Mouse (Mus musculus) embryonic facial prominence, embryonic 13.5 days (tissue): Measurements from ENCODE around the gene Atf7ip. TPM values are rescaled to one million over a fixed set of nuclear protein-coding genes. Genes with fewer than 3 reads are reported as not detected.

Source experiments
- ATAC-seq: fragments of 200-750 bp; cut with Nextera tagmentation; 2 replicates; pipeline ENCODE4 v1.8.0; 2017; ENCODE audit warnings: low read depth; ENCODE audit not compliant: insufficient number of reproducible peaks, insufficient read depth, low FRiP score, low TSS enrichment
- H3K27ac ChIP-seq: fragments of 300-500 bp; sonication (generic); 2 replicates; pipeline ENCODE4 v1.5.1; 2015; ENCODE audit warnings: moderate library complexity, mild to moderate bottlenecking, inconsistent platforms
- H3K27me3 ChIP-seq: fragments of 300-500 bp; sonication (generic); 2 replicates; pipeline ENCODE4 v1.6.1; 2015; ENCODE audit warnings: mild to moderate bottlenecking, inconsistent platforms
- H3K36me3 ChIP-seq: fragments of 300-500 bp; sonication (generic); 2 replicates; pipeline ENCODE4 v1.6.1; 2015; ENCODE audit warnings: mild to moderate bottlenecking, inconsistent platforms
- H3K4me1 ChIP-seq: fragments of 300-500 bp; sonication (generic); 2 replicates; pipeline ENCODE4 v1.6.1; 2015; ENCODE audit warnings: inconsistent platforms
- H3K4me2 ChIP-seq: fragments of 300-500 bp; sonication (generic); 2 replicates; pipeline ENCODE4 v1.6.1; 2015; ENCODE audit warnings: moderate library complexity, mild to moderate bottlenecking, inconsistent platforms
- H3K4me3 ChIP-seq: fragments of 300-500 bp; sonication (generic); 2 replicates; pipeline ENCODE4 v1.5.1; 2015; ENCODE audit warnings: mild to moderate bottlenecking, inconsistent platforms
- H3K9ac ChIP-seq: fragments of 300-500 bp; sonication (generic); 2 replicates; pipeline ENCODE4 v1.6.1; 2015; ENCODE audit warnings: mild to moderate bottlenecking, inconsistent platforms
- H3K9me3 ChIP-seq: fragments of 300-500 bp; sonication (generic); 2 replicates; pipeline ENCODE4 v1.6.1; 2016; ENCODE audit warnings: inconsistent platforms
- WGBS: fragments of 180-500 bp; shearing (Covaris S2); methylation state at CpG from one replicate; pipeline ENCODE4 v1.1.7; 2015; ENCODE audit warnings: mixed read lengths; 5-methylcytosine and 5-hydroxymethylcytosine counted together
- polyA plus RNA-seq: library from polyadenylated mRNA; unstranded; fragments of >200 nt; fragmentation: Nextera tagmentation; extraction: Ambion mirVana; gene quantifications from 2 replicates; pipeline ENCODE4 v1.2.1, GENCODE M21; 2015

Gene Atf7ip
- polyA plus RNA-seq, 1 experiment from 2014 or later = 39.0 TPM

DNA sequence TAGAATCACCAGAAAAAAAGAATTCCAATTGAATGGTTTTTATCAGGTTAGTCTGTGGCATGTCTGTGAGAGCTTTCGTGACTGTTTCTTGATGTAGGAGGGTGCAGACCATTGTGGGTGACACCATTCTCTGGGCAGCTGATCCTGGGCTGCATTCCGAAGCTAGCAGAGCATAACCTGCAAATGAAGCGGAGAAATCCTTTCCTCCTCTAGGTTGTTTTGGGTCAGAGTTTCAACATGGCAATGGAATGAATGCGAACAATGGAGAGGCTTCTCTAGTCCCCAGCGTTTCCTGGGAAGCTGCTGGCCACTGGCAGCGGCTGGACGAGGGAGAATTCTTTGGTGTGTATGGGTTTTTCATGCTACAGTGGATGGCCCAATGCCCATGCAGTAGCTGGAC is 5.0 kb downstream of the Atf7ip start:
- no peak for ATAC-seq
- Histone ChIP-seq H3K4me3 (no peak overlapping the region), H3K4me2 (no peak overlapping the region), H3K9ac (no peak overlapping the region), H3K4me1 (no peaks in the 10 kb centered on the region), H3K27me3 (no peaks in the 10 kb centered on the region), H3K9me3 (peaks cover 13% of the 10 kb centered on the region), H3K27ac (no peak overlapping the region), H3K36me3 (no peaks in the 10 kb centered on the region)
- WGBS = 47% methylated on average over 7 of the region's 7 CpGs

DNA sequence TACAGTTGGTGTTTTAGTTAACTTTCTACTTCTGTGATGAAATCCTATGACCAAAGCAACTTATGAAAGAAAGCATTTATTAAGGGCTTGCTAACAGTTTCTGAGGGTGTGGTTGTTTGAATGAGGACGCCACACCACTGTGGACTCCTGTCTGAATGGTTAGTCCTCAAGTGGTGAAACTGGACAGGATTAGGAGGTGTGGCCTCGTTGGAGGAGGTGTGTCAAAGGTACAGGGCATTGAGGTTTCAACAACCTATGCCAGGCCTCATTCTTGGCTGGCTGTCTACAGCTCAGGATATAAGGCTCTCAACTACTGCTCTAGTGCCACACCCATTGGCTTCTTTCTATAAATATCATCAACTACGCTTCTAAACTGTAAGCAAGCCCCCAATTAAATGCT is 6.4 kb downstream of the Atf7ip start:
- WGBS = 86% methylated on average over 3 of the region's 3 CpGs
- ATAC-seq = no peak
- no peaks in the 10 kb centered on the region for H3K4me1 ChIP-seq
- no peak overlapping the region for H3K9ac ChIP-seq
- no peaks in the 10 kb centered on the region for H3K27me3 ChIP-seq
- H3K4me3 ChIP-seq = no peak overlapping the region
- H3K36me3 ChIP-seq = no peaks in the 10 kb centered on the region
- no peak overlapping the region for H3K4me2 ChIP-seq
- no peak overlapping the region for H3K27ac ChIP-seq
- peaks cover 13% of the 10 kb centered on the region for H3K9me3 ChIP-seq

GRCm38 (mm10) chr6:136516626-136517025 is 10.7 kb downstream of the Atf7ip start:
- Histone ChIP-seq H3K36me3 (0 out of 2 replicates have a peak, but pooled peaks cover 3% of the 10 kb centered on the region), H3K27me3 (no peaks in the 10 kb centered on the region), H3K4me2 (no peak overlapping the region), H3K4me1 (peaks cover 1% of the 10 kb centered on the region), H3K27ac (no peak overlapping the region), H3K9ac (no peak overlapping the region), H3K9me3 (peaks cover 13% of the 10 kb centered on the region), H3K4me3 (no peak overlapping the region)
- WGBS = 91% methylated on average over 6 of the region's 6 CpGs
- ATAC-seq = no peak

GRCm38 (mm10) chr6:136517221-136517620 is 11.3 kb downstream of the Atf7ip start:
- peaks cover 13% of the 10 kb centered on the region for H3K9me3 ChIP-seq
- ATAC-seq = no peak
- peaks cover 3% of the 10 kb centered on the region for H3K4me1 ChIP-seq
- no peak overlapping the region for H3K27ac ChIP-seq
- peaks cover 5% of the 10 kb centered on the region for H3K36me3 ChIP-seq
- H3K4me2 ChIP-seq = no peak overlapping the region
- no peak overlapping the region for H3K9ac ChIP-seq
- H3K4me3 ChIP-seq = no peak overlapping the region
- H3K27me3 ChIP-seq = no peaks in the 10 kb centered on the region

DNA sequence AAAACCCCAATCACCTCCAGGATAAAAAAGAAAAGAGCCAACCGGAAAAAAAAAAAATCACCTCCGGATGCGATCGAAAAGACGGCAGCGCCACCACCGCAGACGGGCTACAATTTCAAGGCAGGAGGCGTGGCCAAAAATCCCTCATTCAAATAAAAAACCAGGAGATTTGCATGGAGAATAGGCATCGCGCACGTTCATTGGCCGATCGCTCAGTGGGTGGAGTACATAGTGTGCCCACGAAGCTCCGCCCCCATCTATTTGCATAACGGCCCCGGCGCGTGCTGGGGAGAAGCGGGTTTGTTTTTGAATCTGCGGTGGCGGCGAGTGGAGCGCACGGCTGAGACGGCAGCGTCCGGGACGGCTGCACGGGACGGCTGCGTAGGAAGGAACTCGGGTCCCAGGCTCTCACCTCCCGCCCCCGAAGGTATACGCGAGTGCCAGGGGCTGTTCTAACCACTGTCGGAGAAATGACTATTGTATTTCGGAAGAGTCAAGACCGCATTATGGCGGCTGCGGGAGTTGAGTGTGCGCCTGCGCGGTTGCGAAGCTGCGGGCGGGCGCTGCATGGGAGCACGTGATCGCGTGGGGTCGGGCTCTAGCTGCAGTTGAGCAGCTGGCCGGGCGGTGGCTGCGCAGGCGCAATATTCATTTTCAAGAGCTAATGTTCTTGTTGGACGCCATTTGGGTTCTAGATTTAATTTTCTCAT is 12.7 kb downstream of the Atf7ip start:
- WGBS = under 1% methylated on average over 59 of the region's 59 CpGs
- Histone ChIP-seq H3K4me2 (peak overlapping the region; percentile 48), H3K9me3 (peaks cover 13% of the 10 kb centered on the region), H3K27ac (peak overlapping the region; percentile 99), H3K36me3 (peaks cover 17% of the 10 kb centered on the region), H3K9ac (peak overlapping the region; percentile 76), H3K4me3 (peak overlapping the region; percentile 64), H3K27me3 (no peaks in the 10 kb centered on the region), H3K4me1 (peaks cover 3% of the 10 kb centered on the region)
- peak; percentile 96 for ATAC-seq

DNA sequence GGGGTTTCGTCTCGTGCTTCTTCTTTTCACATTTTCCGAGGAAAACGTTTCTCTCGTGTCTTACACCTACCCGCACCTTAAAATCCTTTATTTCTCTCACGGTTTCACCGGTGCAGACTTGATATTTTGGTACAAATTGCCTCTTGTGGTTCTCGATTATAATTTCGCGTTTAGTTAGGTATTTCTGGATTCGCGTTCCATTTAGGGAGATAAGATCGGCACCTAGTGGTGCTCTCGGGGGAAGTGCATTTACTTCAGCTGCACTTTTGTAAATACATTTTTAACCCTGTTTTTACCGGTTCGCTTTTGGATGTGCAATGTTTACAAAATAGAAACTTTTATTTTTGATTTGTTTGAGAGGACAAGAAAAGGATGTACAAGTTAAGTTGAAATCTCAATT is 13.3 kb downstream of the Atf7ip start:
- Histone ChIP-seq H3K9ac (peak overlapping the region; percentile 76; the same call in 1 of the 2 replicates), H3K9me3 (peaks cover 8% of the 10 kb centered on the region), H3K27ac (peak overlapping the region; percentile 99), H3K36me3 (peaks cover 18% of the 10 kb centered on the region), H3K4me2 (peak overlapping the region; percentile 48), H3K4me1 (peaks cover 3% of the 10 kb centered on the region), H3K27me3 (no peaks in the 10 kb centered on the region), H3K4me3 (peak overlapping the region; percentile 64)
- no peak for ATAC-seq
- 2% methylated on average over 17 of the region's 17 CpGs for WGBS

DNA sequence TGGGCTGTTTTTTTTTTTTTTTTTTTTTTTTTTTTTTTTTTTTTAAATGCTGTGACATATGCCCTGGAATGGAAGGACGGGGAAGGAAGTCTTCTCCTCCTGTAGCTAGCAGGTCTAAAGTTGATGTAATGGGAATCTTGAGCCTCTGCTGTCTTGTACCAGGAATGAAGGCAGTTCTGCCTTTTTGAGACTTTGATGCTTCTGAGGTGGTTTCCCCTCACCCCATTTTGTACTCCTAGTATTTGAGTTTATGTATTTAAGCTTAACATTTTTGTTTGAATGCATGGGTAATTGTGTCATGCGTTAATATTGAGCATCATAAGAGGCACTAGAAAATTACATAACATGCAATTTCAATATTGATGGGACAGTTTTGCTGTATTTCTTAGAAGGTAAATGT is 14.4 kb downstream of the Atf7ip start:
- Histone ChIP-seq H3K4me1 (peaks cover 3% of the 10 kb centered on the region), H3K9ac (no peak overlapping the region), H3K4me2 (peak overlapping the region; percentile 38), H3K27me3 (no peaks in the 10 kb centered on the region), H3K4me3 (peak overlapping the region; percentile 19; the same call in 1 of the 2 replicates), H3K27ac (no peak overlapping the region), H3K9me3 (peaks cover 8% of the 10 kb centered on the region; the same call in 1 of the 2 replicates), H3K36me3 (peaks cover 29% of the 10 kb centered on the region)
- no peak for ATAC-seq
- 72% methylated on average over 2 of the region's 2 CpGs for WGBS

GRCm38 (mm10) chr6:136521681-136522080 is 15.7 kb downstream of the Atf7ip start:
- Histone ChIP-seq H3K9me3 (peaks cover 15% of the 10 kb centered on the region), H3K4me3 (no peak overlapping the region), H3K9ac (no peak overlapping the region), H3K27me3 (no peaks in the 10 kb centered on the region), H3K4me2 (no peak overlapping the region), H3K36me3 (peaks cover 40% of the 10 kb centered on the region), H3K27ac (no peak overlapping the region), H3K4me1 (peaks cover 3% of the 10 kb centered on the region)
- ATAC-seq = no peak

- no peak for ATAC-seq
- WGBS = 95% methylated on average over 5 of the region's 5 CpGs
These were observed 16.7 kb downstream of the Atf7ip start for GRCm38 (mm10) chr6:136522658-136523057.

DNA sequence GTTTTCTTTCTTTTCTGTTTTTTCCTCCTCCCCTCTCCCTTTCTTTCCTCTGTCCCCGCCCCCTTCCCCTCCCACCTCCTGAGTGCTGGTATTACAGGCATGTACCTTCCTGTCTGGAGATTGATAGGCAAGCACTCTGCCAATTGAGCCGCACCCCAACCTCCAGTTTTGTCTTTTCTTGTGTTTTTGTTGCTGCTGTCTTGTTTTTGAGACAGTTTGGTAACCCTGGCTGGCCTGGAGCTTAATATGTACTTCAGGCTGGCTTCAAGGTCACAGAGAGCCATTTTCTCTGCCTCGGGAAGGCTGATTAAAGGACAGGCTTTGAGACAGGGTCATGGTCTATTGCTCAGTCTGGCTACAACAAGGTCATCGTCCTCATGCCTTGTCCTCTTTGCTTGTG is 18.8 kb downstream of the Atf7ip start:
- Histone ChIP-seq H3K36me3 (peaks cover 48% of the 10 kb centered on the region), H3K9ac (no peak overlapping the region), H3K9me3 (peaks cover 15% of the 10 kb centered on the region), H3K4me2 (no peak overlapping the region), H3K27ac (no peak overlapping the region), H3K27me3 (no peaks in the 10 kb centered on the region), H3K4me3 (no peak overlapping the region), H3K4me1 (peaks cover 3% of the 10 kb centered on the region)
- no peak for ATAC-seq
- WGBS = 88% methylated on average over 4 of the region's 4 CpGs

More at GRCm38 (mm10) chr6:136522658-136523057, 16.7 kb downstream of the Atf7ip start:
- H3K27me3 ChIP-seq = no peaks in the 10 kb centered on the region
- H3K9me3 ChIP-seq = peaks cover 15% of the 10 kb centered on the region
- peaks cover 3% of the 10 kb centered on the region for H3K4me1 ChIP-seq
- peaks cover 41% of the 10 kb centered on the region for H3K36me3 ChIP-seq
- H3K4me3 ChIP-seq = no peak overlapping the region
- no peak overlapping the region for H3K9ac ChIP-seq
- H3K4me2 ChIP-seq = no peak overlapping the region
- H3K27ac ChIP-seq = no peak overlapping the region

DNA sequence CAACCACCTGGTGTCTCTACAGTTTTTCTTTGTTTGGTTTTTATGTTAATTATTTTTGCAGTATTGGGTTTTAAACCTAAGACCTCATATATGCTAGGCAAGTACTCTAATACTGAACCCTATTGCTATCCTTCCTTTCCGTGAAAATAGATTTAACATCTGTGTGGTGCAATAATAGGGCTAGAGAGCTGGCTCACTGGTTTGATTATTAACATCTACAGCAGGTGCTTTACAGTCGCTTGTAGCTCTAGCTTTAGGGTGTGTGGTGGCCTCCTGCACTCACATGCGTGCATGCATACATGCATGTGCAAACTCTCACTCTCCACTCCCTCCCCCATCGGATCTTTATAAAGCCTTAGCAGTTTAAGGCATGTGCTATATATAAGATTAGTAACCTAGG is 19.6 kb downstream of the Atf7ip start:
- Histone ChIP-seq H3K4me2 (no peak overlapping the region), H3K27me3 (no peaks in the 10 kb centered on the region), H3K9me3 (peaks cover 15% of the 10 kb centered on the region), H3K4me1 (peaks cover 4% of the 10 kb centered on the region), H3K4me3 (no peak overlapping the region), H3K9ac (no peak overlapping the region), H3K36me3 (peaks cover 48% of the 10 kb centered on the region), H3K27ac (no peak overlapping the region)
- 97% methylated on average over 4 of the region's 4 CpGs for WGBS
- no peak for ATAC-seq

- Histone ChIP-seq H3K27ac (peak overlapping the region; percentile 60), H3K36me3 (peaks cover 30% of the 10 kb centered on the region)
- WGBS = 34% methylated on average over 2 of the region's 2 CpGs
These were observed 23.2 kb downstream of the Atf7ip start for GRCm38 (mm10) chr6:136529156-136529555.

More at GRCm38 (mm10) chr6:136529156-136529555, 23.2 kb downstream of the Atf7ip start:
- Histone ChIP-seq H3K9ac (no peak overlapping the region), H3K4me2 (no peak overlapping the region), H3K9me3 (peaks cover 15% of the 10 kb centered on the region), H3K4me1 (peaks cover 15% of the 10 kb centered on the region), H3K4me3 (no peak overlapping the region), H3K27me3 (no peaks in the 10 kb centered on the region)
- ATAC-seq = no peak
